Mouse (Mus musculus) WW6 (cell line): ENCODE results near the gene Hemk1.
A peak's percentile ranks its signal among the peaks of the same experiment; 100 is the strongest.

Experiments
- DNase-seq: peaks from one replicate; pipeline ENCODE4 v3.0.0-alpha.2; 2013; ENCODE audit warnings: low read depth, low spot score

Hemk1 gene

DNA sequence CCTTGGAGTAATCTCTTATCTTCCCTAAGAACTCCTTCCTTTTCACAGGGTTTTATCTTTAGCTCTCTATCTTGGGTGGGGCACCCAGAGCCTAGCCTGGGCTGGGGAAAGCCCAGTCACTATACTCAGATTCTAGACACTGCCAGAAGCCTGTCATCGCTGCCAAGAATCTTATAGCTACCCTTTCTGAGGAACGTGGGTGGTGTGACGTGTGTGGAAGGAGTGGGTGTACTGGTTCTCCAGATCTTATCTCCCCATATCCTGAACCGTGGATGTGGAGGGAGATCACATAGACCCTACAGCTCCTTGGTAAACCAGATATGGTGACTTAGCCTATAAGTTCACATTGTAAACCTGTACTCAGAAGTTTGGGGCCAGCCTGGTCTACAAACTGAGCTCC is 42.5 kb downstream of the Hemk1 start:
- no peak for DNase-seq

DNA sequence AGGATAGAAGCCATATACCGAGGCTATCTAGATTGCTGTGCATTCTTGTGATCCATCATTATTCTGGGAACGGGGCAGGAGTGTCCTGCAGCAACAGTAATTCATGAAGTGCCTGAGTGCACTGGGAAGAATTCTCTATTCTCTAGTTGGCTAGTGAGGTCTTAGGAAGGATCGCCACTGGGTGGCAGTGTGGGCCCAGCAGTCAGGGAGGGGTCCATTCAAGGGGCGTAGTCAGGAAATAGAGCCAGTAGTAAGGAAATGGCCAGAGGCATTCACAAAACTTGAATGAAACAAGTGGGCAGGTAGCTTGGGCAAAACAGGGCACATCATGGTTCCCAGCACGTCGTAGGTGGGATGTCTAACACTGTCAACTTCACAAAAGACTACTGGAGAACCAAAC is 43.9 kb downstream of the Hemk1 start:
- no peak for DNase-seq

GRCm38 (mm10) chr9:107290897-107291296 is 47.3 kb downstream of the Hemk1 start:
- DNase-seq = peak; percentile 40

DNA sequence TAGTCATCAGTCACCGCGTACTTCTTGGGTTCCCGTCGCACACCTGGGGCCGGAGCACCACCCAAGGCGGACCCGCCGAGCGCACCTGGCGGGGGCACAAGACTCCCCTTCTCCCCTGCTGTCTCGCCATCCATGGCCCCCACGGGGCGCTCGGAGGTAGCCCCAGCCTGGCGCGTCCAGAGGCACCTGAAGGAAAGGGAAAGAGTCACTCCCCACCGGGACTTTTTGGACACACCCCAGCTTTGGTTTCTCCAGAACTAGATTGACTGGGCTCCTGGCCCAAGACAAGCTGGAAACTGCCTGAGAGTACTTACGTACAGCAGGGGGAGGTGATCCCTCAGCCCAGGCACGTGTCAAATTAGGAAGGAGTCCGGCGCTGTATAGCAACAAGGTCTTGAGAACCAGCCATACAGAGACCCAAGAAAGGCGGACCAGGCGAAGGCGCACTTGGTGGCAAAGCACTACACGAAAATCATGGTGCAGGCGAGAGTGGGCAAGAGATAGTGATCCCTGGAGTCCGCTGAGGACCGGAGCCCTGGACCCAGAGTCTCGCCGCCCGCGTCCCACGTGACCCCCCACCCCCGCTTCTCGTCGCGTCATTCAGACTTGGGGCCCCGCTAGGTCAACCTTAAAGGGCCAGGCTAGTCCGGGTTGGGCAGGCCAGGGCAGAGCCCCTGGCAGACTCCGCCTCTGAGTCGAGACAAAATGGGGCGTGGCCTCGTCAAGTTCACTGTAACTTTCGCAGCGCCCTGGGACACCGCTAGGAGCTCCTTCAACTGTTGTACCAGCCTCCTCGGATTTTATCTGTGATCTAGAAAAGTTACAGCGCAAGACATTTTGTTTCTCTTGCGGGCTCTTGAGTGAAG is 48.7 kb downstream of the Hemk1 start, which contains the start of gene Mapkapk3:
Gene Mapkapk3, minus strand, starts transcription at position 667 of the 866 bp plus-strand sequence.
- DNase-seq = peak; percentile 83

DNA sequence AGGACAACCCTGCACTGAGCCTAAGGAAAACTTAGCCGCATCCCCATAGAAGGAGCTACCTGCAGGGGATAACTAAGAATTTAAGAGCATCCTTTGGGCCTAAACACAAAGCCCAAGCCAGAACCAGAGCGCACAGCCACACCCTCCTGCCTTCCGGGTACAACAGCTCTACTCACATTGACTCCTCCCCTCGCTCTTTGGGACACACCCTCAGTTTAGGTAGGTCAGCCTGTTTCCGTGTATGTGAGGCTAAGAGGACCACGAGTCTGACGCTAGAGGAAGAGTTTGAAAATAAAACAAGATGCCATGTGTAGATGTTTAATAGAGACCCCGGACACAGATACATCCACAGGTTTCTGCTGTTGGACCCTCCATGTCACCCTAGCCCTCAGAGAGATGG is 49.4 kb downstream of the Hemk1 start:
- no peak for DNase-seq

DNA sequence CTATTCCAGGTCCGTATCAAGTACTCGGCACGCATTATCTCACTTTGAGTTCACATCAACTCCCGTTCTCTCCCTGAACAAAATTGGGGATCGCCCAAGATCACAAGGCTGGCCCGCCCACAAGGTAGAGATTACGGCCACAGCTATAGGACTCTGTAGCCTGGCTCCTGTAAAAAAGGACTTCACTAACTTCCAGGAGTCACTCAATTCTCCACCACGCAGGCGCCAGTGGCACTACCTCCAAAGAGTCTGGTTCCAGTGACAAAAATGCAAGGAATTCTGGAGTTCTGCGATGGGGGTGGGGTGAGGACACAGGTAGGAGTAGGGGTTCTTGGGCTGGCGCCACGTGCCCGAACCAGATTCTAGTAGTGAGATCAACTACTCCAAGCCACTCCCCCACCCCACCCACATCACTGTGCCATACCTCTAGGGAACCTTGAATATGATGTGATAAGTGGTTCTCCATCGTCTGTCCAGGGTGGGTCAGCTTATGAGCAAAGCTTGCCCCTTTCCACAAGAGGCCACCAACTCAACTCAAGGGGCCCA is 50.0 kb downstream of the Hemk1 start:
- DNase-seq = no peak

GRCm38 (mm10) chr9:107287294-107287693 is 50.9 kb downstream of the Hemk1 start:
- DNase-seq = no peak

- DNase-seq = no peak
Measured at GRCm38 (mm10) chr9:107285009-107285408, 53.1 kb downstream of the Hemk1 start.

DNA sequence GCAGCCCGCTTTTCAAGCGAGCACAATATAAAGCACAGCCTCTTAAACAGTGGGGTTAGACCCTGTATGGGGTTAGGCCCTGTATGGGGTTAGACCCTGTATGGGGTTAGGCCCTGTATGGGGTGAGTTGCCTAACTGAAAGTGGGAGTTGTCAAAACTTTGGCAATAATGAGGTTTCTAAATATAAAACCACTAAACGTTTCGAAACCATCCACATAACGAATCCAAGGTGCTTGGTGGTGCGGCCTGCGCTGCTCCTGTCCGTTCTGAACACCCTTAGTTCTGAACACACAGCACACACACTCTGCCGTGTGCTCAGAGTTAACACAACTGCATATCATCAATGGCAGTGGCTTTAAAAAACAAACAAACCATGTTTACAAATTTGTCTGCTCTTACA is 55.2 kb downstream of the Hemk1 start:
- no peak for DNase-seq

DNA sequence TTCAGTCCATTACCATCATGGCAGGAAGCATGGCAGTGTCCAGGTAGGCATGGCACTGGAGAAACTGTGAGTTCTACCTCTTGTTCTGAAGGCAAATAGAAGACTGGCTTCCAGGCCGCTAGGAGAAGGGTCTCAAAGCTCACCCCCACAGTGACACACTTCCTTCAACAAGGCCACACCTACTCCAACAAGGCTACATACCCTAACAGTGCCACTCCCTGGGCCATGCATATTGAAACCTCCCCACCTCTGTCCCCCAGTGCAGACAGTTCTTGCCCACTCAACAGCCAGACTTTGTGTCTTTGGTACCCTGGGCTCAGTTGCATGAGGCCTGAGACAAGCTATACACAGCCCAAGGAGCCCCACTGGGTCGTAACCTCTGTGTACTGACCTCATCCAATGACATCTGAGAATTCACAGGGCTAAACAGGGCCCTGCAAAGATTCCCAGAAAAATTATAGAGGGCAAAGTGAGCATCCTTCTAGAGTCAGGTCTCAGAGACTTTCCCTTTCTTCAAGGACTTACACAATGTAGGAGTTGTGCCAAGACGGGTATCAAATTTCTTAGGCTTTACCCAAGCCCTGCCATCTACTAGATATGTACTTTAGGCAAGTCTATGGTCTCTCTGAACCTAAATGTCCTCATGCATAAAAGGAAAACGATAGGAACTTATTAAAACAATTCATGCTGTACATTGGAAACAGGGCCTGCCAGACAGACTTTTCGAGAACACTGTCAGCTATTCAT is 56.7 kb downstream of the Hemk1 start:
- no peak for DNase-seq

DNA sequence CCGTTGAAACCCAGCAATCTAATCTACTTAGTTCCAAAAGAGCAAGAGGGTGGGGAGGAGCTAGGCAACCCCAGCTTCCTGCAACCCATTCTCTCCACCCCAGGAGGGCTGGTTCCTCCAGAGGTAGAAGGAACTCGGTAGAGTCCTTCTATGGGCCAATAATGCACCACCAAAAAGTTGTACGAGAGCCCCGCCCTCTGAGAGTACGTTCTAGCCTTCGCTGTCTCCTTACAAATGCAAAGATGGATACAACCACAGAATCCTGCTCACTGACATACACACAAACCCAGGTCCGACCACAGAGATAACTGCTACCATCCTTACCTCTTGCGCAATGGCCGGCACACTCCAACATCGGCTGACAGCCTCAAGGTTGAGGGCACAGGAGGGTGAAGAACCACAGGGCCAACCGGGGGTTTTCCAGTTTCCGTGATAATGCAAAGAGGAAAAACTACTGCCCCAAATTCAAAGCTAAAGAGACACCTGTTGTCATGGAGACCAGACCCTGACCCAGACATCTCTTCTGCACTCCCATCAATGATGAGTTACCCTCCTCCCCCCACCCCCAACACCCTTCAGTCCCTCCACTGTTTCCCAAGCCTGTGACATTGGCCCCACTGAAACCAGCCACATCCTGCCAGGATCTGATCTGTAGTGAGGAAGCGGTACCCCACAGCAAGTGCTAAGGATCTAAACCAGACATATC is 57.7 kb downstream of the Hemk1 start:
- peak; percentile 56 for DNase-seq

DNA sequence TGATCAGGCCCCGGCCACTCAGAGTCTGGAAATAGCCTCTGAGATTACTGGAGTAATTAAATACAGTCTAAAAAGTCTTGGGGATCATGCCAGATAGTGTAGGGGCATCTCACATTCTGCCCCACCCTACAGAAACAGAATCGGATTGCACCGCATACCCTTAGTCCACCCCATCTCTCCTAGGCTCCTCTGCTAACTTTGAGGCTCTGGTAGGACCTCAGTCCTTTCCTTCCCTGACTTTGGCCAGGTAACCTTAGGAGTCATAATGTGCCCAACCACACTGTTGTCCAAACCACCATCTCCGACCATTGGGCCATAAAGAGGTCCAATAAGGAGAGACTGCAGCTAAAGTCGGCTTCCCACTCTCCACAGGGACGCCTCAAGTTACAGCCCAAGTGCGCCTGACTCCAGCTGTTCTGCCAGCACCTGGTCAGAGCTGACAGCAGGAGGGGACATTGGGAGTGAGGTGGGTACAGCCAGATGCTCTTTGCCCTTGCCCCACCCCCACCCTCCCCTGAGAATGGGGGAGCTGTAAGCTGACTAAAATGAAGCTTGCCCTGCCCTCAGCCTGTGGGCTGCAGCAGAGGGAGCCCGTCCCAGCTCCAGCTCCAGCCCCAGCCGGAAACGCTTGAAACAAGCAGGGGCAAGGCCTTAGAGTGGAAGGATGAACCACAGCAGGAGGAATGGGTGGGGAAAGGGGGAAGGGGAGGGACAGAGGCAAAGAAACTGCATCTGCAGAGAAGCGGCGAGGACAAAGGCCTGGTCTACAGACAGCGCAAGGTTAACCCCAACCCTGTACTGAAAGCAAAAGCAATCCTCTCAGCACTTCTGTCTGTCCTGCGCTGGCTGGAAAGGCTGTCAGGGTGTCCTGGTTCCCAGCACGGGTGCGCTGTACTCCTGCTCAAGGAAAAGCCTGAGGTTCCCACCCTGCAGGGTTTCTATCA is 58.5 kb downstream of the Hemk1 start:
- peak; percentile 48 for DNase-seq

DNA sequence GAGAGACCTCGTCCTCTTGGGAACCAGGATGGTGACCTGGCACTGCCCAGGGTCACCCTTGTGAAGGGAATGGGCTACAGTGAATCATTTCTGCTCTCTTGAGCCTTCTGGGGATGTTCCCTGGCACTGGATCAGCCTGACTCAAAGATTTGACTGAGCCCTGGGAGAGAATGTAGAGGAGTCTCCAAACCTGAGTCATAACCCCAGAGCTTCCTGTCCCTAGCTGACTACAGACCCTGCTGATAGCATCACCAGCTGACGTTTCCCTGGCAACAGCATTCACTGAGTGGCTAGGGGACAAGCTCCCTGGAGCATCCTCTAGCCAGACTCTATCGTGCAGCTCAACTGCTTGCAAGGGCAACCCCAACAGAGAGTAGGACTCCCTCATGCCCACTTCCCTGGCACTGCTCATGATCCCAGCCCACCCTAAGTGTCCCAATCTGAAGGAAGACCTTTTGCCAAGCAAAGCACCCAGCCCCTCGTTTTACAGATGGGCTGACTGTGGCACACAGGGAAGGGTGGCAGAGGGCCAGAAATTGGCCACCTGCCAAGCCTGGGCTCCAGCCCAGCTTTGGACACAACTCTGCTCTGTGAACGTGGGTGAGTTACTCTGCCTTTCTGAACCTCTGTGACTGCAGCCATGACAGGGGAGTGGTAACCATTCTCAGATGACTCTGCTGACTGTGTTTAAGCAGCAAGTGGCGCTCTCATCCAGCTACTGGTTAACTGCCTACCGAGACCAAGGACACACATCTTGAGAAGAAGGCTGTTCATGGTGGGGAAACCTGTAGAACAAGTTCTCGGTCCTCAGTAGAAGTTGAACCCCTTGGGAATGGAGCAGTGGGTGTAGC is 59.4 kb downstream of the Hemk1 start:
- DNase-seq = no peak

GRCm38 (mm10) chr9:107278126-107278525 is 60.0 kb downstream of the Hemk1 start:
- no peak for DNase-seq

DNA sequence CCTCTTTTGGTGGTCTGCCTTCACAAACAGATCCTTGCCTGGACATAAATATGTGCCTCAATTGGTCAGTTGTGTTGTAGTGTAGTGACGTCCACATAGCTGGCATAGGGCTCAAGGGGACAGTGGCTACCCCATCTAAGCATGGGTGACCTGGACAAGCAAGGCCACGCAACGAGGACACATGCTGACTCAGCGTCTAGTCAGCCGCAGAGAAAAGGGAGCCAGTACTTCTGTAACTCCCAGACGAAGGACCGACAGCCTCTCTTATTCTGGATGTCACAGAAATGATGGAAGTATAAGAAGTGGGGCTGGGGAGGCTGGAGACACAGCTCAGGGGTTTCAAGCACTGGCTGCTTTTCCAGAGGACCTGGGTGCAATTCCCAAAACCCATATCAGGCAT is 60.5 kb downstream of the Hemk1 start:
- no peak for DNase-seq
